Mouse (Mus musculus): ENCODE measurements at regions not wholly inside any gene's neighbourhood (a gene's known extent, or its start where the extent isn't known, plus 50 kb on each side); places are given as distances from the start of the nearest gene placed in this dataset.

DNA sequence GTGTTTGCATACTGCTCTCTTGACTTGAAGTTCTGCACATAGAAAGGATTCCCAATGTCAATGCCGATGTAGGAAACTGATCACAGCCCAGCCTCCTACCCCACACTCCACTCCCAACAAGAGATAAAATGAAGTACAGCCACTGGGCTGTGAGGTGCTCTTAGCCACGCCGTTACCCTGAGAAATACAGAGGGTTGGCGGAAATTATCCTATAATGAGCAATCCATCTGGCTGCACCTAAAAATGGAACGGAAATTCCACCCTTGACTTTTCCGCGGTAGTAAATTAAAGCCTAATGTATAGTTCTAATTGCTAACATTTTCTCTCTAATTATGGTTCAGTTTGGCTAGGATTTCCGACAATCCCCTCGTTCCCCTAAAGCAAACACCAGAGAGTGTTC is 97.2 kb upstream of the Otx2 start:
- TF ChIP-seq USF1 (IDR thresholded peaks at IDR 0.05; ENCODE audit: low read depth, low read length) (no peak), CTCF (conservative IDR thresholded peaks at IDR 0.05 in 1 of 2, IDR thresholded peaks at IDR 0.05 in 1 of 2; ENCODE audit: low read depth in 2 of 2, low read length in 2 of 2) (no peak), TCF12 (IDR thresholded peaks at IDR 0.05; ENCODE audit: low read depth, low read length) (no peak), MAX (IDR thresholded peaks at IDR 0.05; ENCODE audit: low read length) (no peak), ZC3H11A (IDR thresholded peaks at IDR 0.05; ENCODE audit: low read depth, low read length) (no peak), NELFE (IDR thresholded peaks at IDR 0.05; ENCODE audit: low read depth, low read length) (no peak), ZMIZ1 (IDR thresholded peaks at IDR 0.05; ENCODE audit: low read depth, low read length) (no peak), POLR2A (IDR thresholded peaks at IDR 0.05; ENCODE audit: low read depth, low read length) (no peak), NRF1 (IDR thresholded peaks at IDR 0.05; ENCODE audit: low read depth, low read length) (no peak), EP300 (IDR thresholded peaks at IDR 0.05; ENCODE audit: low read length) (no peak), HCFC1 (IDR thresholded peaks at IDR 0.05; ENCODE audit: low read depth, low read length) (no peak), MAZ (IDR thresholded peaks at IDR 0.05; ENCODE audit: low read depth, low read length) (no peak)
